Mouse (Mus musculus) small intestine, adult 10 weeks (tissue): ENCODE data around the gene Gm12166. TPM values are rescaled to one million over a fixed set of nuclear protein-coding genes. Genes with fewer than 3 reads are reported as not detected.

Source experiments
- polyA plus RNA-seq: library from polyadenylated mRNA; stranded (reverse); fragments of 350-450 nt; fragmentation: Illumina TruSeq; extraction: RNeasy Lipid Tissue Mini Kit (QIAGEN cat#74804); gene quantifications from one replicate; pipeline ENCODE4 v1.2.3, GENCODE M21; 2014; ENCODE audit warnings: low replicate concordance

The Gm12166 gene
- polyA plus RNA-seq = 1.4 TPM

GRCm38 (mm10) chr11:46052105-46052659, at the start of gene Gm12166:
TSS of gene Gm12166 (minus strand) at chr11:46052321.

DNA sequence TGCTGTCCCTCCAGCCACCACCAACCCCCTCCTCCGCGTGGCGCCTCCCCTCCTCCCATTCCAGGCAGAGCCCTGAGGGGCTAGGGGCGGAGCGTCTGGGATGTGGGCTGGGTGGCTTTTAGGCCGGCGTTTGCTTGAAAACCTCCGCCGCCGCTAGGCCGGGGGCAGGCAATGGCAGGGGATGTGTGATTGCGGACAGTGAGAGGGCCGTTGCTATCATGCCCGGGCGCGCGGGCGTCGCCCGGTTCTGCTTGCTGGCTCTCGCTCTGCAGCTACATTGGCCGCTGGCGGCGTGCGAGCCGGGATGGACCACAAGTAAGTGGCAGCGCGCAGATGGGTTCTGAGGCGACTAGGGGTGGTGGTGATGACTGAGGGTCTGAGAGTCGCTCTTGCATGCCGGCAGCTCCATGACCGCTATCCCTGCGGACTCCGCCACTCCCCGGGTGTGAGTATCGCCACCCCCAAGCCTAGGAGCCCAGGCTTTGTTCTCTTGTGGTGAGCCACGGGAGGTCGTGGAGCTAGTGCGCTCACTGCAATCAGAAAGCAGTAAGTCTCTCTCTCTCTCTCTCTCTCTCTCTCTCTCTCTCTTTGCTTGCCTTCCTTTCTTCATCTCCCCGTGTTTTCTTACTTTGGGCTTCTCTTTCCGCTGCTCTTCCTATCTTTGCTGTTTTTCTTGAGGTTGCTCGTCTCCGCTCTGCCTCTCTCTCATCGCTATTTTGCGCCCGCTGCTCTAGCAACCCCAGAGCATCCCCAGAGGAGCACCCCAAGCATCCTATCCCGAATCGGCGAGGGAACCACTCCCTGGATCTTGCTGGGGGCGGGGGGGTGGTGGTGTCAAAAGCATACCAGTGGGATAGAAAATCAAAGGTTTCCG, 4.0 kb upstream of the Gm12166 start, which contains the start of gene Adam19:
TSS of gene Adam19 (plus strand) at position 97 of the 874 bp plus-strand sequence.

Other genes starting within 250 kb of the Gm12166 start
- gene Clint1, start 200.3 kb downstream of the Gm12166 start, polyA plus RNA-seq = 180 TPM
- gene Lsm11, start 107.4 kb downstream of the Gm12166 start, polyA plus RNA-seq = 1.4 TPM
- 3.7 TPM for gene Thg1l, start 96.8 kb downstream of the Gm12166 start, polyA plus RNA-seq
- gene Sox30, start 72.0 kb downstream of the Gm12166 start, polyA plus RNA-seq = not detected
- 6.7 TPM for gene Adam19, start 3.7 kb upstream of the Gm12166 start, polyA plus RNA-seq
- 0.19 TPM for gene Nipal4, start 114.2 kb upstream of the Gm12166 start, polyA plus RNA-seq
- not detected for gene Fndc9, start 183.2 kb upstream of the Gm12166 start, polyA plus RNA-seq